Mouse (Mus musculus) limb, embryonic 11.5 days (tissue): ENCODE data around the gene Fgf22. TPM values are rescaled to one million over a fixed set of nuclear protein-coding genes. Genes with fewer than 3 reads are reported as not detected.

Source experiments
- ATAC-seq: fragments of 200-750 bp; cut with Nextera tagmentation; 2 replicates; pipeline ENCODE4 v1.8.0; 2017; ENCODE audit warnings: low read depth; ENCODE audit not compliant: insufficient number of reproducible peaks, low FRiP score, low TSS enrichment
- DNase-seq: peaks from one replicate; pipeline ENCODE4 v3.0.0-alpha.2; 2015; ENCODE audit warnings: low spot score
- H3K27ac ChIP-seq: fragments of 300-500 bp; sonication (generic); replicated peaks from 2 replicates; pipeline ENCODE4 v1.5.1; 2014; ENCODE audit warnings: low read depth, mild to moderate bottlenecking, low read length
- H3K27me3 ChIP-seq: fragments of 300-500 bp; sonication (generic); 2 replicates; pipeline ENCODE4 v1.6.1; 2014; ENCODE audit warnings: mild to moderate bottlenecking, low read length, mixed read lengths; ENCODE audit not compliant: control insufficient read depth, insufficient read depth
- H3K36me3 ChIP-seq: fragments of 300-500 bp; sonication (generic); 2 replicates; pipeline ENCODE4 v1.6.1; 2014; ENCODE audit warnings: mild to moderate bottlenecking, low read length, moderate library complexity, mixed read lengths; ENCODE audit not compliant: control insufficient read depth, insufficient read depth
- H3K4me1 ChIP-seq: fragments of 300-500 bp; sonication (generic); 2 replicates; pipeline ENCODE4 v1.6.1; 2014; ENCODE audit warnings: low read length, mixed read lengths; ENCODE audit not compliant: control insufficient read depth, insufficient read depth
- H3K4me2 ChIP-seq: fragments of 300-500 bp; sonication (generic); 2 replicates; pipeline ENCODE4 v1.6.1; 2014; ENCODE audit warnings: low read depth, mild to moderate bottlenecking, moderate library complexity; ENCODE audit not compliant: severe bottlenecking
- H3K4me3 ChIP-seq: fragments of 300-500 bp; sonication (generic); 2 replicates; pipeline ENCODE4 v1.5.1; 2014; ENCODE audit warnings: low read depth, low read length
- H3K9ac ChIP-seq: fragments of 300-500 bp; sonication (generic); 2 replicates; pipeline ENCODE4 v1.6.1; 2014; ENCODE audit warnings: mild to moderate bottlenecking, low read length
- H3K9me3 ChIP-seq: fragments of 300-500 bp; sonication (generic); 2 replicates; pipeline ENCODE4 v1.6.1; 2016; ENCODE audit warnings: low read length; ENCODE audit not compliant: control insufficient read depth
- WGBS: fragments of 180-500 bp; shearing (Covaris S2); extraction: QIAGEN DNeasy Blood & Tissue Kit; methylation state at CpG from one replicate; pipeline ENCODE4 v1.1.7; 2014; 5-methylcytosine and 5-hydroxymethylcytosine counted together
- polyA plus RNA-seq: library from polyadenylated mRNA; unstranded; fragments of >200 nt; fragmentation: Nextera tagmentation; extraction: Ambion mirVana; gene quantifications from 2 replicates; pipeline ENCODE4 v1.2.1, GENCODE M21; 2014

Gene Fgf22
- 0.17 and 0.33 TPM in 2 replicates for polyA plus RNA-seq

- H3K27me3 ChIP-seq: no peaks in the 10 kb centered on the region
- peak within 1 kb of the TSS; percentile 23; the same call in 1 of the 2 replicates for H3K9ac ChIP-seq
- peak within 1 kb of the TSS; percentile 62 for H3K4me2 ChIP-seq
- peak; percentile 69; the same call in 1 of the 2 replicates for ATAC-seq
- DNase-seq: peak; percentile 80
- peaks cover 19% of the 10 kb centered on the region for H3K36me3 ChIP-seq
- under 1% methylated on average over 36 of the region's 36 CpGs for WGBS
- peak within 1 kb of the TSS; percentile 21 for H3K4me3 ChIP-seq
- no peaks in the 10 kb centered on the region for H3K9me3 ChIP-seq
- peaks cover 8% of the 10 kb centered on the region; the same call in 1 of the 2 replicates for H3K4me1 ChIP-seq
- no peak within 1 kb of the TSS; the same call in 1 of the 2 replicates for H3K27ac ChIP-seq
Observed at GRCm38 (mm10) chr10:79754856-79755516, at the start of gene Fgf22. TSS of gene Fgf22 (plus strand) at chr10:79755076.

- Histone ChIP-seq H3K4me2 (peak overlapping the region; percentile 84), H3K4me3 (peak overlapping the region; percentile 14; the same call in 1 of the 2 replicates), H3K36me3 (peaks cover 28% of the 10 kb centered on the region), H3K9me3 (no peaks in the 10 kb centered on the region), H3K4me1 (peaks cover 18% of the 10 kb centered on the region), H3K27me3 (no peaks in the 10 kb centered on the region), H3K9ac (no peak overlapping the region; the same call in 1 of the 2 replicates), H3K27ac (no peak overlapping the region)
- WGBS: 86% methylated on average over 5 of the region's 5 CpGs
- DNase-seq: no peak
- ATAC-seq: no peak
Observed at GRCm38 (mm10) chr10:79705951-79706350, 48.9 kb upstream of the Fgf22 start.

GRCm38 (mm10) chr10:79706406-79707094 is 48.3 kb upstream of the Fgf22 start:
- Histone ChIP-seq H3K9ac (peak overlapping the region; percentile 13; the same call in 1 of the 2 replicates), H3K4me2 (peak overlapping the region; percentile 84; the same call in 1 of the 2 replicates), H3K36me3 (peaks cover 30% of the 10 kb centered on the region), H3K4me1 (peaks cover 15% of the 10 kb centered on the region), H3K4me3 (peak overlapping the region; percentile 14; the same call in 1 of the 2 replicates), H3K27ac (no peak overlapping the region), H3K9me3 (no peaks in the 10 kb centered on the region), H3K27me3 (no peaks in the 10 kb centered on the region)
- 91% methylated on average over 5 of the region's 5 CpGs for WGBS
- ATAC-seq (no peak), DNase-seq (no peak)

GRCm38 (mm10) chr10:79707162-79707561 is 47.7 kb upstream of the Fgf22 start:
- Histone ChIP-seq H3K27ac (no peak overlapping the region), H3K36me3 (peaks cover 33% of the 10 kb centered on the region), H3K9ac (no peak overlapping the region; the same call in 1 of the 2 replicates), H3K27me3 (no peaks in the 10 kb centered on the region), H3K9me3 (no peaks in the 10 kb centered on the region), H3K4me1 (peaks cover 15% of the 10 kb centered on the region), H3K4me2 (no peak overlapping the region), H3K4me3 (no peak overlapping the region)
- ATAC-seq (no peak), DNase-seq (no peak)
- WGBS: 91% methylated on average over 1 of the region's 1 CpGs

GRCm38 (mm10) chr10:79707759-79708158 is 47.1 kb upstream of the Fgf22 start:
- no peak overlapping the region for H3K9ac ChIP-seq
- peaks cover 33% of the 10 kb centered on the region for H3K36me3 ChIP-seq
- no peak overlapping the region for H3K27ac ChIP-seq
- H3K4me2 ChIP-seq: no peak overlapping the region
- WGBS: 71% methylated on average over 4 of the region's 4 CpGs
- no peaks in the 10 kb centered on the region for H3K27me3 ChIP-seq
- ATAC-seq: no peak
- no peak for DNase-seq
- peaks cover 15% of the 10 kb centered on the region for H3K4me1 ChIP-seq
- H3K9me3 ChIP-seq: no peaks in the 10 kb centered on the region
- H3K4me3 ChIP-seq: no peak overlapping the region

GRCm38 (mm10) chr10:79708668-79709067 is 46.2 kb upstream of the Fgf22 start:
- DNase-seq (no peak), ATAC-seq (no peak)
- Histone ChIP-seq H3K9ac (no peak overlapping the region), H3K27ac (no peak overlapping the region), H3K9me3 (no peaks in the 10 kb centered on the region), H3K27me3 (no peaks in the 10 kb centered on the region), H3K4me3 (no peak overlapping the region), H3K4me2 (no peak overlapping the region), H3K36me3 (peaks cover 33% of the 10 kb centered on the region), H3K4me1 (peaks cover 15% of the 10 kb centered on the region)
- WGBS: 91% methylated on average over 21 of the region's 21 CpGs

GRCm38 (mm10) chr10:79709307-79709706 is 45.6 kb upstream of the Fgf22 start:
- Histone ChIP-seq H3K4me1 (peaks cover 15% of the 10 kb centered on the region), H3K4me2 (no peak overlapping the region), H3K9me3 (no peaks in the 10 kb centered on the region), H3K27ac (no peak overlapping the region), H3K36me3 (peaks cover 33% of the 10 kb centered on the region), H3K27me3 (0 out of 2 replicates have a peak, but pooled peaks cover 4% of the 10 kb centered on the region), H3K4me3 (no peak overlapping the region), H3K9ac (no peak overlapping the region)
- WGBS: 80% methylated on average over 7 of the region's 7 CpGs
- ATAC-seq: no peak
- DNase-seq: no peak

DNA sequence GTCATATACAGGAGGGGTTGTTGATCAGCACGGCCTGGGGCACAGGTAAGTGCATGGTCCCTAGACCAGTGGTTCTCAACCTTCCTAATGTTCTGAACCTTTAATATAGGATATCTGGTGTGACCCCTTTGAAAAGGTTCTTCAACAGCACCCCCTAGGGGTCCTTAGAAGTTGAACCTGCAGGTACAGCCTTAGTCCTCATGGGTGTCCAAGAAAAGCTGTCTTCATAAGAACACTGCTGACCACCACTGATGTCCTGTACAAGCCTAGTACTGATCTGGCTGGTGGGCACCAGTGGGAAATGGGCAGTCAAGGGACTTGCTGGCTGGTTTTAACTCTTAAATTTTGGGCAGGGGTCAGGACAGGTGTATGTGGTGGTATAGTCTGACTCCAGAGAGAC is 42.8 kb upstream of the Fgf22 start:
- no peak overlapping the region for H3K9ac ChIP-seq
- H3K4me1 ChIP-seq: peaks cover 2% of the 10 kb centered on the region
- 90% methylated on average over 1 of the region's 1 CpGs for WGBS
- ATAC-seq (peak; percentile 14; the same call in 1 of the 2 replicates), DNase-seq (no peak)
- H3K36me3 ChIP-seq: peaks cover 30% of the 10 kb centered on the region
- H3K27me3 ChIP-seq: peaks cover 28% of the 10 kb centered on the region
- no peak overlapping the region for H3K27ac ChIP-seq
- H3K4me3 ChIP-seq: no peak overlapping the region
- no peaks in the 10 kb centered on the region for H3K9me3 ChIP-seq
- H3K4me2 ChIP-seq: no peak overlapping the region
